Mouse (Mus musculus) midbrain, embryonic 10.5 days (tissue): Measurements from ENCODE around the gene Pkd1l1. TPM values are rescaled to one million over a fixed set of nuclear protein-coding genes. Genes with fewer than 3 reads are reported as not detected.

Source experiments
- DNase-seq: peaks from one replicate; pipeline ENCODE4 v3.0.0-alpha.2; 2017; ENCODE audit warnings: low spot score
- H3K27ac ChIP-seq: fragments of 300-500 bp; sonication (generic); replicated peaks from 2 replicates; pipeline ENCODE4 v1.5.1; 2016; ENCODE audit warnings: mild to moderate bottlenecking
- H3K27me3 ChIP-seq: fragments of 300-500 bp; sonication (generic); 2 replicates; pipeline ENCODE4 v1.6.1; 2016; ENCODE audit warnings: low read depth, mild to moderate bottlenecking; ENCODE audit not compliant: poor library complexity, severe bottlenecking
- H3K36me3 ChIP-seq: fragments of 300-500 bp; sonication (generic); 2 replicates; pipeline ENCODE4 v1.6.1; 2016; ENCODE audit warnings: mild to moderate bottlenecking, moderate library complexity
- H3K4me1 ChIP-seq: fragments of 300-500 bp; sonication (generic); 2 replicates; pipeline ENCODE4 v1.6.1; 2016
- H3K4me3 ChIP-seq: fragments of 300-500 bp; sonication (generic); 2 replicates; pipeline ENCODE4 v1.5.1; 2016; ENCODE audit warnings: mild to moderate bottlenecking, moderate library complexity
- H3K9me3 ChIP-seq: fragments of 300-500 bp; sonication (generic); replicated peaks from 2 replicates; pipeline ENCODE4 v1.6.1; 2016; ENCODE audit warnings: mild to moderate bottlenecking
- WGBS: fragments of 180-500 bp; shearing (Covaris S2); methylation state at CpG from one replicate; pipeline ENCODE4 v1.1.7; 2016; 5-methylcytosine and 5-hydroxymethylcytosine counted together
- polyA plus RNA-seq: library from polyadenylated mRNA; unstranded; fragments of >200 nt; fragmentation: Nextera tagmentation; extraction: Ambion mirVana; gene quantifications from 2 replicates; pipeline ENCODE4 v1.2.1, GENCODE M21; 2016

Pkd1l1 gene
- polyA plus RNA-seq, 1 experiment from 2014 or later: 0.05 TPM

DNA sequence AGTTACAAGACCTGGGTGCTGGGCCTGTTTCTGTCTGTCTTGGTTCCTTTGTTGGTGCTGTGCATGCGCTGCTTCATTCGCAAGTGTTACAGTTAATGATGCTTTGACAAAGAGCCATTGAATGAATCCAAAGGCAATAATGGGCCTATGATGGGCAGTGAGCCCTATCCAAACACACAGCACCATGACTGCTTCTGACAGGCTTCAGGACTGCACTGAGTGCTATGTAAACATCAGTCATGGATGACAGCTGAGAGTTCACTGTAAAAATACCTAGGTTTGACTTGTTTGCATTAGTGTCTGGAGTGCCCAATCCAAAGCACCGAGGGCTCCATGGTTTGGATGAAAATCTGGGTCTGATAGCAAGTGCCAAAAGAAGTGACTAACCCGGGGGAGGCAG is 138.9 kb downstream of the Pkd1l1 start:
- no peaks in the 10 kb centered on the region for H3K27me3 ChIP-seq
- peaks cover 8% of the 10 kb centered on the region; the same call in 1 of the 2 replicates for H3K9me3 ChIP-seq
- H3K27ac ChIP-seq: no peak overlapping the region
- no peak for DNase-seq
- WGBS: 88% methylated on average over 4 of the region's 4 CpGs
- H3K36me3 ChIP-seq: no peaks in the 10 kb centered on the region
- H3K4me1 ChIP-seq: 0 out of 2 replicates have a peak, but pooled peaks cover 3% of the 10 kb centered on the region
- no peak overlapping the region for H3K4me3 ChIP-seq

DNA sequence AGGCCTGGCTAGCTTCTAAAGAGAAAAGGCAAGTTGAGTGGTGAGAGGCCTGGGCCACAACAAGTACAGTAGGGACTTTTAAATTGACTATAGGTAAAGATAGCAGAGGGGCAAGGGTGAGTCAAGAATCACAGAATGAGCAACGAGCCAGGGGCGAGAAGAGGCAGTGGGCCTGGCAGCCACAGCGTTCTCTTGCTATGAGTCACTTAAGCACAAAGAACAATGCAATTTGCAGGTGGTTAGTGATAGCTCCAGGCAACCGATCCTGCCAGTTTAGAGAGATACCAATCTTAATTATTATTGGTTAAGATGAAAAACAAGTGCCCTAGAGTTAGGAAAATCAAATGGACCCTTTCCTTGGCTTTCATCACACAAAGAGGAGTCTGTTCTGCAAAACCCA is 142.5 kb downstream of the Pkd1l1 start:
- 0 out of 2 replicates have a peak, but pooled peaks cover 3% of the 10 kb centered on the region for H3K4me1 ChIP-seq
- WGBS: 86% methylated on average over 4 of the region's 4 CpGs

DNA sequence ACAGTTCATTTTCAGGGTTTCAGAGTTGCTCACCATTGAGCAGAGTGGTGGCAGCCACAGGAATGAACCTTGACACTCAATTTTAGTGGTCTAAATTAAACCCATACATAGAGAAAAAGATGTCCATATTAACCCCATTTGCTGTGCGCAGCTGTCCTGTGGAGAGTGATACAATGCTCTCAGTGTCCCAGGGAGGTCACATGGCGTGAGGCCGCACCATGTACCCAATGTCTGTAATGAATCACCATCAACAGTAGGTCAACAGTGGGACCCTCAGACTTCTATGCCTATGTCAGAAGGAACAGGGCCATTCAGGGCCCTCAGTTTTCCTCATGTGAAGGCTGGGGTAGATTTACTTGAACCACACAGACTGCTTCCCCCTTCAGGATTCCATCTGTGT is 143.5 kb downstream of the Pkd1l1 start:
- Histone ChIP-seq H3K4me3 (no peak overlapping the region), H3K36me3 (no peaks in the 10 kb centered on the region), H3K4me1 (0 out of 2 replicates have a peak, but pooled peaks cover 3% of the 10 kb centered on the region), H3K9me3 (no peaks in the 10 kb centered on the region), H3K27ac (no peak overlapping the region), H3K27me3 (no peaks in the 10 kb centered on the region)
- DNase-seq: no peak
- 91% methylated on average over 3 of the region's 3 CpGs for WGBS

More for the DNA sequence above, 142.5 kb downstream of the Pkd1l1 start:
- H3K9me3 ChIP-seq: no peaks in the 10 kb centered on the region
- H3K36me3 ChIP-seq: no peaks in the 10 kb centered on the region
- H3K27ac ChIP-seq: no peak overlapping the region
- no peak overlapping the region for H3K4me3 ChIP-seq
- DNase-seq: no peak
- H3K27me3 ChIP-seq: no peaks in the 10 kb centered on the region

DNA sequence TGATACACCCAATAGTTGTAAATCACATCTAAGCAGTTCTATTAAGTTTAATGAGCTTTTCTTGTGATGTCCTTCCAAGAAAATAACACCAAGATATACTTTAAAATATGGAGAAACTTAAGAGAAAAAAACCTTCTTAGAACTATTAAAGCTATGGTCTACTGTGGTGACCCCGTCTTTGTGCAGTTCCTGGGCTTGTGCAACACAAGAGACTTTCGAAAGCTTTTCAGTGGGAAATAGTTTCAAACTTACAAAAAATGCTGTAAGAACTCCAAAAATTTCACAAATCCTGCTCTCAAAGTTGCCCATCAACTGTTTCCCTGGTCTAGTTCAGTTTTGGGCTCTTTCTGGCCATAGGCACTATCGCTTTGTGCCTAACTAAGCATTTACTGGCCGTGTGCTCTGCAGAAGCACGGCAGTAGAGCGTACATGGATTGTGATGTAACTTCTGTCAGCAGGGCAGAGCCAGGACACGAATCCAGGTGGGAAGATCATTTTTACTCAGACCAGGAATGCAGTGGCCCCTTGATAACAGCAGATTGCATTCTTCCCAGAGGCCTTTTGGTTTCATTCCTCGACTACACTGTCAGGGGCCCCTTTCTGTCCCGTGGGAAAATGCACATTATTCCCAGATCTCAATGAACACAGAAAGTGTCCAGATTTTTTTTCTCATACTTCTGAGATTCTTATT is 144.1 kb downstream of the Pkd1l1 start:
- H3K36me3 ChIP-seq: no peaks in the 10 kb centered on the region
- no peaks in the 10 kb centered on the region for H3K9me3 ChIP-seq
- H3K27me3 ChIP-seq: no peaks in the 10 kb centered on the region
- 90% methylated on average over 9 of the region's 9 CpGs for WGBS
- 0 out of 2 replicates have a peak, but pooled peaks cover 3% of the 10 kb centered on the region for H3K4me1 ChIP-seq
- no peak for DNase-seq
- no peak overlapping the region for H3K27ac ChIP-seq
- H3K4me3 ChIP-seq: no peak overlapping the region

DNA sequence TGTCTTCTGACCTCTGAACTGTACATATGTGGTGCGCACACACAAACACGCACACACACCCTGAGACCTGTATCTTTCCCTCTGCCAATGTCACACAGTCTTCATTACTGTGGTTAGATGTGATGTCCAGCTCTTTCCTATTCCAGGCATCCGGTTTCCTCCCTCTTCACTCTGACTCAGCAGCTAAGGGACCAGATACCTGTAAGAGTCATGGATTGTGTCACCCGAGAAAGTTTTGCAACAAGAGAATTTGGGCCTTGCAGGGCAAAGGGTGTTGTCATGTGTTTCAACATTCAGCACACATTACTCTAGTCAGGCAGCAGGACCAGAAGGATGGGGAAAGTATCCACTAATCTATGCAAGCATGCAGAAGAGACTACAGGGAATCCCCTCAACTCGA is 146.5 kb downstream of the Pkd1l1 start:
- H3K4me3 ChIP-seq: no peak overlapping the region
- 88% methylated on average over 5 of the region's 5 CpGs for WGBS
- no peaks in the 10 kb centered on the region for H3K9me3 ChIP-seq
- H3K4me1 ChIP-seq: 0 out of 2 replicates have a peak, but pooled peaks cover 3% of the 10 kb centered on the region
- no peak overlapping the region for H3K27ac ChIP-seq
- DNase-seq: no peak
- H3K27me3 ChIP-seq: no peaks in the 10 kb centered on the region
- no peaks in the 10 kb centered on the region for H3K36me3 ChIP-seq

DNA sequence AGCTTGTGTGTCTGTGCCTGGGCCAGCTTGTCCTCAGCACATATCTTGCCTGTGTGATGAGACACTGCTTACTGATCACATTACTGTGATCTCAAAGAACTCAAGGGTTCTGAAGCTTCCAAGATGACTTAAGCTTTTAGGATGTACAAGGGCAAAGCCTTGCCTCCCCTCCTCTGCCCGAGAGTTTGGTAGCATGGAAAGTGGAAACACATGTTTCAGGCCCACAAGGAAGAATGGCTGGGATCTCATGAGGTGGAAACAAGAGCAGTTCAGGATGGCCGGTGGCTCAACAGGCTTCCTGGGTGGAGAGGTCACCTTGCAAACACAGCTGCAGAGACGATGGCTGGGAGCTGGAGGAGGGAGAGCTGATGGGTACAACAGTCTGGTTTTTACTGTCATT is 147.0 kb downstream of the Pkd1l1 start:
- no peaks in the 10 kb centered on the region for H3K36me3 ChIP-seq
- 0 out of 2 replicates have a peak, but pooled peaks cover 3% of the 10 kb centered on the region for H3K4me1 ChIP-seq
- no peak overlapping the region for H3K27ac ChIP-seq
- no peaks in the 10 kb centered on the region for H3K27me3 ChIP-seq
- H3K9me3 ChIP-seq: no peaks in the 10 kb centered on the region
- no peak for DNase-seq
- 72% methylated on average over 3 of the region's 3 CpGs for WGBS
- H3K4me3 ChIP-seq: no peak overlapping the region

DNA sequence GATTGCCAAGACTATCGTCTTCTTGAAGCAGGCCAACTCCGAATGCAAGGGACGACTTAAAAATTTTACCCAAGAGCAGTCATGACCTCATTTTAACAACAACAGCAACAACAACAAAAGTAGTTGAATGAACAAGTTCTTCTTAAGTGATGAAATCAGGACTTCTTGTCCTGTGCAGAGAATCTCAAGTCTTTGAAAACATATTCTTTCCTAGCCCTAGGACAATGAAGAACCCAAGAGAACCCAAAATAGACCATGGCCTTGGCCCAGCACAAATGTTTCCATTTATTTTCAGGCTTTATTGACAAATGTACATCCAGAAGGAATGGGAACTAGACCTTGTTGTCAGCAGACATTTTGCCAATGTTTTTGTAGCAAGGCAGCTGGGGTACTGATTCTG is 147.7 kb downstream of the Pkd1l1 start:
- no peaks in the 10 kb centered on the region for H3K27me3 ChIP-seq
- H3K27ac ChIP-seq: no peak overlapping the region
- no peaks in the 10 kb centered on the region for H3K9me3 ChIP-seq
- 82% methylated on average over 3 of the region's 3 CpGs for WGBS
- no peak overlapping the region for H3K4me3 ChIP-seq
- no peaks in the 10 kb centered on the region for H3K36me3 ChIP-seq
- H3K4me1 ChIP-seq: 0 out of 2 replicates have a peak, but pooled peaks cover 3% of the 10 kb centered on the region
- DNase-seq: no peak

DNA sequence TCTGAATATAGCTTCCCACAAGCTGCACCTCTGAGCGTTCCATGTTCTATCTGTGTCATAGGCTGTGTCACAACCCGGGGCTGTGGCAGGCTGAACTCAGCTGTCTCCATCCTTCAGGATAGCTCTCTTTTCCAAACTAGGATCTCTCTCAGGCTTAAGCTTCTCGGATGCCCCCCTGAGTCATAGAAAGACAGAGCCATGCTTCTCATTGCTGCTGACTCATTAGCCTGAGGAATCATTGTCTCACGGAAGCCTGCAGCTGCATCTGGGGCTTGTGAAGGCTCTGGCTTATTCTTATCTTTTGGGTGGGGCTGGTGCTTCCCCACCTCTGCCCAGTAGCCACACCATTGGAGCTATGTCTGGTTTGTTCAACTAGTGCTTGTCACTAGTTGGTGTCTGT is 151.7 kb downstream of the Pkd1l1 start:
- no peak overlapping the region for H3K27ac ChIP-seq
- no peaks in the 10 kb centered on the region for H3K9me3 ChIP-seq
- 90% methylated on average over 4 of the region's 4 CpGs for WGBS
- H3K27me3 ChIP-seq: no peaks in the 10 kb centered on the region
- no peaks in the 10 kb centered on the region for H3K4me1 ChIP-seq
- no peak for DNase-seq
- H3K36me3 ChIP-seq: no peaks in the 10 kb centered on the region
- H3K4me3 ChIP-seq: no peak overlapping the region

DNA sequence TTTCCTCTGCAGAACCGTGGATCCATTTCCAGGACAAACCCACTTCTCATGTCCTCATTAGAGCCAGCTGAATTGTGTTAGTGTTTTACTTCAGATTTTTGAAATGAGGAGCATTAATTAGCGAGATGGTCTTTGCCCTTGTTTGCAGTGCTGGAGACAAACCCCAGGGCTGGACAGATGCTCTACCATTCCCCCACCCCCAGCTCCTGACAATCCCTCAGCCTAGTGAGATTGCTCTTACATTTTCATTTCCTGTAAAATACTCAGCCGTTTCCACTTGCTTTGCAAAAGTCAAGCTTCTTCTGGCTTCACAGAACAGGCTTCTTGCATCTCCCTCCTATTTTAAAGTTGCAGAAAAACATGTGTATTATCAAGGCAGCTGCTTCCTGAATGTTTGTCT is 155.7 kb downstream of the Pkd1l1 start:
- no peak for DNase-seq
- Histone ChIP-seq H3K9me3 (no peaks in the 10 kb centered on the region), H3K27me3 (no peaks in the 10 kb centered on the region; the same call in 1 of the 2 replicates), H3K4me1 (no peaks in the 10 kb centered on the region), H3K4me3 (no peak overlapping the region), H3K36me3 (no peaks in the 10 kb centered on the region), H3K27ac (no peak overlapping the region)
- WGBS: 81% methylated on average over 3 of the region's 3 CpGs

DNA sequence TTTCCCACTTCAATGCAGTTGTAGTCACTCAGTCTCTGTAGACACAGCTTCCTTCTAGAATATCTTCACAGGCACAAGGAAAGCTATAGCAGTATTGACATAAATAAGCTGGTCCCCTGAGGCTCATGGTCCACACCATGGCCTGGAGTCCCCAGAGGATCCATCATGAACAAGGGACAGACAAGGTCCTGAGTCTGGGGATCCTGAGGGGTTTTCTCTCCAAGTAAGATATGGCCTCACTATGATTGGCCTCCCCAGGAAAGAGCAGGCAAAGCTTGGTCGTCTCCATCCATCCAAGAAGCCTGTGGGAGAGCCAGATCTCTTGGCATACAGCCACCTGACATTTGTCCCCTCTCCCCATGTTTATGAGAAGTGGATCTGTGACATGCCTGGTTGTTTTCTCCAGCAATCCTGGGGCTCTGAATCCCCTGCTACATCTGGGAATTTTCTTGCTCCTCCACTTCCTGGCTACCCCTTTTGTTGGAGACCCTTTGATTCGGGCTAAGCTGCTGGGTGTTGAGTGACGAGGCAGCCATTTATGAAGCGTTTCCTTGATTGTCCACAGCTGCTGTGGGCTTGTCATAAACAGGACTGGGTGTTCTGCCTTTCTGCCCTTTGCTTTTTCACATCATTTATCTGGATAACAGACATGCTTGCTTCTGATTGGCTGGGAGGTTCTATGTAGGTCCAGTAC is 158.8 kb downstream of the Pkd1l1 start:
- Histone ChIP-seq H3K27me3 (no peaks in the 10 kb centered on the region; the same call in 1 of the 2 replicates), H3K36me3 (no peaks in the 10 kb centered on the region), H3K4me3 (no peak overlapping the region), H3K9me3 (no peaks in the 10 kb centered on the region), H3K4me1 (peaks cover 10% of the 10 kb centered on the region), H3K27ac (no peak overlapping the region)
- DNase-seq: no peak
- WGBS: 83% methylated on average over 4 of the region's 4 CpGs

DNA sequence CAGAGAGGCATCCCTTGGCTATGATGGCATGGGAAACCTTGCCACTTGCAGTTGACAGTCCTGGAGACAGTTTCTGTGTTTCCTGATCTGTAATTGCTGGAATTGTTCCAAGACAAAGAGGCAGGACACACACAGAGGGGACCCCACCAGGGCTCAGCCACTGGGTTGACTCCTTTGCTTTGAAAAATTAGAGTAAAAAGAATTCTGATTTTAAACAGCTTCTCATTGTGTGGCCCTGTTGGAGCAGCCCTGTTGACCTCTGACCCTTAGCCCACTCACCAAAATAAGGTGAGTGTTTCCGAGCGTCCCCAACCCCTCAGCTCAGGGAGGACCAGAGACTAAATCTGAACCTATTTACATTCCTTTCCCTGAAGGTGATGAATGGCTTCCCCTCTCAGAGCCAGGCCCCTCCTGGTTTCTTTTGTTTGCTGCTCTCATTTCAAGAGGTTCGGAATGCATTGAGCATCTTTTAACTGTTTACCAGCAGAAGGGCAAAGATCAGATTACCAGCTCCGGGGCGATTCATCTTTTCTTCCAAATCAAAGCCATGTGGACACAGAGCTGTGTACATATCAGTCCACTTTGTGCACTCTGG is 161.5 kb downstream of the Pkd1l1 start:
- peak; percentile 29 for DNase-seq
- WGBS: 6% methylated on average over 5 of the region's 5 CpGs
- H3K9me3 ChIP-seq: no peaks in the 10 kb centered on the region
- no peaks in the 10 kb centered on the region; the same call in 1 of the 2 replicates for H3K27me3 ChIP-seq
- no peaks in the 10 kb centered on the region for H3K36me3 ChIP-seq
- peaks cover 10% of the 10 kb centered on the region for H3K4me1 ChIP-seq
- no peak overlapping the region for H3K4me3 ChIP-seq
- no peak overlapping the region; the same call in 1 of the 2 replicates for H3K27ac ChIP-seq

DNA sequence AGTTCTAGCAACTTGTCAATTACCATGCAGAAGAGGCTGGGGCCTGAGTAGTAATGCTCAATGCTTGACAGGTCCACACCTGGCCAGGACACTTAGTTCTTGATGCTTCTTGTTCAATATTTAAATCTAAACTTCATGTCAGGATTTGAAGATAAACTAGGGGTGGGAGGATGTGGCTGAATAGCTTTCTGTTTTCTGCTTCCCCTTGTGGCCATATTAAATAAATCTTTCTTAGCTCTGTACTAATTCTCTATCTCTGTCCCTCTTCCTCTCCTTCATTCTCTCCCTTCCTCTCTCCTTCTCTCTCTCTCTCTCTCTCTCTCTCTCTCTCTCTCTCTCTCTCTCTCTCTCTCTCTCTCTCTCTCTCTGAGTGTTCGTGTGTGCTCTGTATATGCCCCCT is 163.4 kb downstream of the Pkd1l1 start:
- peaks cover 10% of the 10 kb centered on the region for H3K4me1 ChIP-seq
- H3K36me3 ChIP-seq: no peaks in the 10 kb centered on the region
- H3K27me3 ChIP-seq: no peaks in the 10 kb centered on the region; the same call in 1 of the 2 replicates
- H3K27ac ChIP-seq: no peak overlapping the region
- WGBS: 100% methylated on average over 1 of the region's 1 CpGs
- DNase-seq: no peak
- H3K9me3 ChIP-seq: no peaks in the 10 kb centered on the region
- H3K4me3 ChIP-seq: no peak overlapping the region

DNA sequence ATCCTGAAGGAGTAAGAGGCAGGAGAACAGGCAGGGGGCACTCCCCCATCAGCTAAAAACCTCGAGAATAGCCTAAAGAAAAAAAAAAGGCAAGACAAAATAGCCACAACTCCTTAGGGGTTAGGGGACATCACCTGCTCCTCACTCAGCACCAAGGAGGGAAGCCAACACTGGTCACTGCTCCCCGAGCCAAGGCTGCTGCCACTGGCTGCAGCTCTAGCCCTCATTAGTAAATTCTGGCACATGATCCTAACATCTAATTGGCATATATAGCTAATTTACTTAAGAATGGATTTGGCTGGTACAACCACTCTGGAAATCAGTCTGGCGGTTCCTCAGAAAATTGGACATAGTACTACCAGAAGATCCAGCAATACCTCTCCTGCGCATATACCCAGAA is 166.1 kb downstream of the Pkd1l1 start:
- no peak overlapping the region for H3K4me3 ChIP-seq
- H3K27me3 ChIP-seq: no peaks in the 10 kb centered on the region
- H3K4me1 ChIP-seq: peaks cover 10% of the 10 kb centered on the region
- no peak for DNase-seq
- 88% methylated on average over 4 of the region's 4 CpGs for WGBS
- H3K27ac ChIP-seq: no peak overlapping the region
- no peaks in the 10 kb centered on the region for H3K9me3 ChIP-seq
- H3K36me3 ChIP-seq: no peaks in the 10 kb centered on the region
